Mouse (Mus musculus) urinary bladder, postnatal 14 days (tissue): Measurements from ENCODE around the gene Sf3b1.
"Not testable (repeated sequence)": the region's sequence is repeated elsewhere in the genome, so short reads cannot be mapped to it uniquely, and the experiment has no call there.

Experiments used
- DNase-seq: peaks from one replicate; pipeline ENCODE4 v3.0.0; 2021; ENCODE audit warnings: low spot score

Gene Sf3b1

DNA sequence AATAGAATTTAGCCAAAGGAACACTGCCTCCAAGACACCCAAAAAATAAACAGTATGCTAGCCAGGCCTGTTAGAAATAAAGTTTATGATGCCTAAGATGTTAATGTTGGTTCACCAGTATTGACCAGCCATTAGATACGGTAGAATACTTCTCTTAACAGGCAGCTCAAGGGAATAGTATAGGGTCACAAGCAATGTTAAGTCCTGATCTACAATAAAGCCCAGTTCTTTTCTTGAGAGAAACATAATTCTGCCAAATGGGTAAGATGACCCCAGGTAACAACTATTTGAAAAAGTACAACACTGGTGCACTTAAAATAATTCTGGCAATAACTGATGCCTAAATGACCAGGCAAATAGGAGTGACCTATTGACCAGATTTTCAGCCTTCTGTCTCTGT, 685 bp upstream of the Sf3b1 start:
- DNase-seq, result no peak

DNA sequence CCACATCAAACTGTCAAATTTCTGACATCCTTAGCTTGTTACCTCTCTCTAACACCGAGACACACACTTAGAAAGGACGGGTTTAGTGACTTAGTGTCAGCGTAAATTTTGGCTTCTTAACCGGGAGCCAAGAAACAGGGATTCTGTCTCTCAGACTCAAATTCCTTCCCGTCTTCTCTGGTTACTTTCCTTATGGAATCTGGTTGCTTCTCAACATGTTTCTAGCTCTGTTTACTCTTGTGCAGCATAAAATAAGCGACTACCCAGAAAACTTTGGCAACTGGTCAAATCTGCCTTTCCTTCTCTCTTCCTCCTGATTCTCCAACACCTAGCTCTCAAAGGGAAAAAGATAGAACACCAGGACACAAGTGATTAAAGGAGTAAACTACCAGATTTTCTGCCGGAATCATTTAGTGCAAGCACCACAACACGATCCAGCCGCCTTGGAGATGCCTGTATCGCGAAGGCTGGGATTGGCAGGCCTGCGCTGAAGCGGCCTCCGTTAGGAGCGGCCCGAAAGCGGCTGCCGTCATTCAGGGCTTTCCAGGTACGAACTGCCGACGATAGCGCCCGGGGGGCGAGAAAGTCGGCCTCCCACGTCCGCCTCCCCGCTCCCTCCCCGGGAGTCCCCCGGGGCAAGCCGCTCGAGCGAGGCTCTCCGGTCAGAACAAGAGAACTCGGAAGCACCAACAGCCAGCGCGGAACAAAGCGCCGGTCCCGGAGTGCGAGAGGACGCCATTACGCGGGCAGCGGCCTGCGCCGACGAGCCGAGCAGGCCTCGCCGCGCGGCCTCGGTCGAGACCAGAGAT, 633 bp downstream of the Sf3b1 start:
- no peak for DNase-seq

DNA sequence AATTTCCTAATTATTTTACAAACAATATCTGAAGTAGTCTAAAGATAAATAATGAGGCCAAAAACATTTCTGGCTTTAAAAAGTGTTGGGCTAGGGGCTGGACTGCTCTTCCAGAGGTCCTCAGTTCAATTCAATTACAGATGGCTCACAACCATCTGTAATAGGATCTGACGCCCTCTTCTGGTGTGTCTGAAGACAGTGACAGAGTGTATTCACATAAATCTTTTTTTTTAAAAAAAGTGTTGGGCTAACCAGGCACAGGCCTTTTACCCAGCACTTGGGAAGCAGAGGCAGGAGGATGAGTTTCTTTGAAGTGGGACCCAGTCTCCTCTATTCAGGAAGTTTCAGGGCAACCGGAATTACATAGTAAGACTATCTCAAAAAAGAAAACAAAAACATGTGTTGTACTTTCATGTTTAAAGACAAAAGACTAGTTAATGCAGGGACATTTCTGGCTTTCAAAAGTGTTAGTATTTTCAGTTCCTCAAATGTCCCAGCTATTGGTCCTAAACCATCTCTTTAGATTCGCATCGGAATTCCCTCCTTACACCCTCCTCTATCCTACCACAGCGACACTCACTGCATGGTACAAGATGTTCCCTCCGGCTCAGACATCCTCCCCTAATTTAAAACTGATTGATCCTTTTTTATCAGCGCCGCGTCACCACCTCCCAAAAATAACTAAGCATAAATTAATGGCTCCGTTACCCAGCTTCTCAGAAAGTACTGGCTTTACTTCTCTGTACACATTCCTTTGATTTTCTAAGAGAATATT, 1.4 kb downstream of the Sf3b1 start:
- DNase-seq, result no peak

DNA sequence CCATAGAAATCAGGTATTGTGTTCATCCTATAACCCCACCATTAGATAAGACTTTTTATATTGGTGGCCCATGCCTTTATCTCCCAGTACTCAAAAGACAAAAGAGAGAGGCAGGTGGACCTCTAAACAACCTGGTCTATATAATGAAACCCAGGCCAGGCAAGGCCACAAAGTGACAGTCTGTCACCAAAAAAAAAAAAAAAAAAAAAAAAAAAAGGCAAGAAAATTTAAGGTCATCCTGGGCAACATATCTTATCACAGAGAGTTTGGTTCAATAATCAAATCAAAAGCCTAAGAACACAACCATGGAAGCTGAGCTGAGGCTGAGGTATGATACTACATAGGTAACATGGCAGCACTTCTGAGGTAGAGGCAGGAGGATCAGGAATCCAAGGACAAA, 5.4 kb downstream of the Sf3b1 start:
- no peak for DNase-seq

DNA sequence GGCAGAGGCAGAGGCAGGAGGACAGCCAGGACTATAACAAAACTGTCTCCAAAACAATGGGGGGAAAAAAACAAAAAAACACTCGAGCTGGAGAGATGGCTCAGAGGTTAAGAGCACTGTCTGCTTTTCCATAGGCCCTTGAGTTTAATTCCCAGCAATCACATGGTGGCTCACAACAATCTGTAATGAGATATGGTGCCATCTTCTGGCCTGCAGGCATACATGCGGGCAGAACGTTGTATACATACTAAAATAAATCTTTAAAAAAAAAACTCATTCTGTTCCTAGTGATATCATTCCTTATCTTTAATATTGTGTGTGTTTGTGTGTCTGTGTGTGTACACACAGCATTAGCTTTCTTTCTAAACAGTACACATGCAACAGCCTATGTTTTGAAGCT, 14.8 kb downstream of the Sf3b1 start:
- no peak for DNase-seq

DNA sequence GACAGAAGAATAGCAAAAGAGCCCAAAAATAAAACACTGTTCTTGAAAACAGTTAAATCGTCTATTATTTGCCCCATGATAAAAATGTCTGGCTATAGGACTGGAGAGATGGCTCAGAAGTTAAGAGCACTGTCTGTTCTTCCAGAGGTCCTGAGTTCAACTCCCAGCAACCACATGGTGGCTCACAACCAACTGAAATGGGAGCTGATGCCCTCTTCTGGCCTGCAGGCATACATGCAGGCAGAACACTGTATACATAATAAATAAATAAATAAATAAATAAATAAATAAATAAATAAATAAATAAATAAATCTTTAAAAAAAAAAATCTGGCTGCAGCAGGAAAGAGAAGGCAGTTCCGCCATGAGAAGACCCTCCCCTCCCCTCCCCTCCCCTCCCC, 19.0 kb downstream of the Sf3b1 start:
- DNase-seq, result not testable (repeated sequence)

DNA sequence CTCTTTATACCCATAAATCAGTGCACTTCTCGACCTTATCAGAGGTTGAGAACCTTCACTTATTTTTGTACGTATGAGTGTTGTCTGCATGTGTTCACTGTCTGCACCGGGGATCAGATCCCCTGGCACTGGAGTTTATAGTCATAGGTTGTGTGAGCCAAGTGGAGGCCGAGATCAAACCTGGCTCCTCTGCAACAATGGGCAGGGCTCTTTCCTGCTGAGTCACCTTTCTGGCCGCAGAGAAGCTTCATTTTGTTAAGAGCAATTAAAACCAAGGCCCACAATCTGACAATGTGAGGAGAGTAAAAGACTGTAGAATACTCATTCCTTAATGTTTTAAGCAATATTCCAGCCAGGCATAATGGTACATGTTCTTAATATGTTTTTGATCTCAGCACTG, 33.7 kb downstream of the Sf3b1 start:
- no peak for DNase-seq

DNA sequence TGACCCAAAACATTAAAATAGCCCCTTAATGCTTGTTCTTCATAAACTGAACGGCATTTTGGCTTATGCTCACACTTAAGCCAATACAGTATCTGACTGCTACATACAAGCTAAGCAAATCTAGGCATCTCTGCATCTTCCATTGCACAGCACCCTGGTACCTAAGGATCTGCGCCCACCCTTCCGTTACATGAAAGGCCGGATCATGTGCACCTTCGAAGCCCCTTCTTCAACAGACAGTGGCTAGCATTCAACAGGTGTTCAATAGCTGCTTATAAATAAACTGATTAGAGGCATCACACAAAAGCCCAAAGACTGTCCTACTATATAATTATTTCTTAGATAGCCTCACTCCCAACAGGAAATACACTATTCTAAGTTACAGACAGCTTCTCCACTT, 41.0 kb downstream of the Sf3b1 start:
- no peak for DNase-seq

DNA sequence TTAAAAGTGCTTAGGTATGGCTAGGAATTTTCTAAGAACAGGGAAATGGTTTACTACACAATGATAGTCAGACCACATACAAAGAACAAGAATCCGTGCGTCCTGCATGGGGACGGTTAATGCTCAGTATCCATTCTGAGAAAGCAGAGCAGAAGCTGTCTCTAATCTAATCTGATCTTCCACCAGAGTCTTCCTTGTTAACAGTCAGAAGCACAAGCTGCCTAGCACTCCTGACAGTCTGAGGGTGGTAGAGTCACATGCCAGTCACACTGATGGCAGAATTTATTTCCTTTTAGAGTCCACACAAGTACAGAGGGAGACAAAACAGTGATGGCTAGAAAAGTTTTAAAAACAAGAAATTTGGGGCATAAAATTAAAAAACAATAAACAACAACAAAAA, 41.5 kb downstream of the Sf3b1 start:
- no peak for DNase-seq

DNA sequence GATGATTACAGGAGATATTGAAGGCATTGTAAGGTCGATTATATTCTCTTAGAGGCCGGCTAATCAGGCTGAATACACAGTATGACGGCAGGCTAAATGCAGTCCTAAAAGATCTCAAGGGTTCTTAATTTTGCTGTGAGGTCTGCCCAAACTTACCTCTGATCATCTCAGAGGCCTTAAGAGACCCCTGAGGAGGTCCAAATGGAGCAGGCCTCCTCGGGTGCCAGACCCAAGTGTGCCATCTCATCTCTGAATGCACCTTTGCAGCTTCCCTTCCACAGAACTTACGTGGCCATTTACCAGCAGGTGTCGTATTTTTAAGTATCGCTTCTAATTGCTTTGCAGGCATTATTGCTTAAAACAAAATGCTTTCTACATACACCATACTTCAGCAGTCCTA, 43.1 kb downstream of the Sf3b1 start:
- no peak for DNase-seq

DNA sequence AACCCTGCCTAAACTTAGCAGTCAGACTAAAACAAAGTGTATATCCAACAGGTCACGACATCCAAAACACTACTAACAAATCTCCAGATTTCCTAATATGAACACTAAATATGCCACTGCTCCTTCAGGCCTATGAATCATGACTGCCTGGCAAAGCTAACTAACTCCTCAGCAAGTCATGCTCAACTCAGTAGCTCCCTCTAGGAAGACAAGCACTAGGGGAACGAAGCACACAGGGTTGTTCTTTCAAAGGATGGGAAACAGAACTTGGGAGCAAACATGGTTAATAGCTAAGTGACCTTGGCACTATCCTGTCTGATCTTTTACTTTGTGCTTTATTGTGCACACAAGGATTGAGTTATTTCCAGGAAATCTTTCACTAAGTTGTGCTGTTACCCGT, 43.9 kb downstream of the Sf3b1 start:
- DNase-seq, result peak; percentile 16

DNA sequence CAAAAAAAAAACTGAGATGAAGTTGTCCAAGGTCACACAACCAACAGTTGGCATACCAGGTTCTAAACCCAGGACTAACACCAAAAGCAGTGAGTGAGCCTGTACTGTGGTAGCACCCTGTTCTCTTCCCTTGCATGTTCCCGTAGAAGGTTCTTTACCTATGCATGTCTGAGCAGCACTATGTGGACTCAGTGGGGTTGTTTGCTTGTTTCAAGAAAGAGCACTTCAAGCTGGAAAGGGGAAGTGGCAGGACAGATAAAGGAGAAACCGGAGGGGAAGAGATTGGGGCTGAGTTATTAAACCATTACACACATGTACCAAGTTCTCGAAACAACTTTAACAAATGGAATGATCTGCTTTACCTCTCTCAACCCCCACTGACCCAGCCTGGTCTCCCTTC, 44.6 kb downstream of the Sf3b1 start:
- DNase-seq, result no peak

DNA sequence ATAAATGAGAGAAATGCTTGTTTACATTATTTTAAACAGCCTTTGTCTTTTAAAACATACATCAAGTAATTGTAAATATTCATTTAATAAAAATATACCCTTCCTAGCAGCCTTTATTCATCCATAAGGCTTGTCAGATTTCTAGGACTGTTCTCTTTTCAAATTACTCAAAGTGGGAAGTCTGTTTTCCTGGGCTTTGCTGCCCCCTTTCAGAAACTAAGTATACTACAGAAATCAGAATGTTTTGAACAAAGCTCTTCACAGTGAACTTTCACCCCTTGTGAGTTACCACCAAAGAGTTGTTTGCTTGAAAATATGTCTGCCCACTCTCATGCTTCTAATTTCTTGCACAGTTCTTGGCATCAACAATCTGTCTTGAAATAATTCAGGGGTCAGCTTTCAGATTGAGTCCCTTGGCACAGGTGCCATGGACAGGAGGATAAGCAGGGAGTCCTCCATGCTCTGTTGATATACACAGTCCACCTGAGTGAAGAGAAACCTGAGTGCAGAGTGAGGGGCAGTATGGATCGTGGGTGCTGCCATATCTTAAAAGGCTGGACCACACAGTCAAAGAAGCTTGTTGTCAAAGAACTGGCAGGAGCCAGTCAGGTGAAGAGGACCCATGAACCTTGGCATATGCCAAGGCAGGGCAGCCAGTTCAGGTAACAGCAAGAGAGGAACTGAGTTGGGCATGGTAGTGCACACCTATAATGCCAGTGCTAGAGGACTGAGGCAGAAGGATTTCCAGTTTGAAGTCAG, 47.9 kb downstream of the Sf3b1 start:
- DNase-seq, result no peak

DNA sequence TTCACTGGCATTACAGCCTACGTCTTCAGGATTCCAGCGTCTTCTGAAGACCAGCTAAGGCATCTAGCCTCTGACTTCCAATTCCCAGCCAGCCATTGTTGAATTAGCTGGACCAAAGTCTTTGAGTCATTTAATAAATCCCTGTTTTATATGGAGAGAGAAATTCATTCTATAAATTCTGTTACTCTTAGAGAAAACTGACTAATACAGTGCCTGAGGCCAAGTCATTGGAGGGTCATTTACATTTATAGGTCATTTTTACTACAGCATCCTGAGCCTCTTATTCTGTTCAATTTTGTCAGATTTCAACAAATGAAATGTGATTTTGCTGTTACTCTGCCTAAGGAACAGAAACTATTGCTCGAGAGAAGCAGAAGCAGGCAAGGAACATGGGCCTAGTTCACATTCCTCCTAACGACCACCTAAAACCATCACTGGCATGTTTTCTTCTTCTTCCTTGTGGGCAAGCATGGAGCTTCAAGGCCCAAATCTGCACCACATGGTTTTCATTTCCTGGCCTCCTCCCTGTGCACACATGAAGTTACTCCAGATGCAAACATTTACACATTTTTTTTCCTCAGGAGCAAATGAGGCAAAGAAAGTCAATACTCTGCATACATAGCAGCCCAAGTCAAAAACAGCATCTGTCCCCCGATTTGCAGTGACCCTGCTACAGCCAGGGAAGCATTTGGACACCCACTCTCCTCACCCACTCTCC, 55.4 kb downstream of the Sf3b1 start:
- no peak for DNase-seq

DNA sequence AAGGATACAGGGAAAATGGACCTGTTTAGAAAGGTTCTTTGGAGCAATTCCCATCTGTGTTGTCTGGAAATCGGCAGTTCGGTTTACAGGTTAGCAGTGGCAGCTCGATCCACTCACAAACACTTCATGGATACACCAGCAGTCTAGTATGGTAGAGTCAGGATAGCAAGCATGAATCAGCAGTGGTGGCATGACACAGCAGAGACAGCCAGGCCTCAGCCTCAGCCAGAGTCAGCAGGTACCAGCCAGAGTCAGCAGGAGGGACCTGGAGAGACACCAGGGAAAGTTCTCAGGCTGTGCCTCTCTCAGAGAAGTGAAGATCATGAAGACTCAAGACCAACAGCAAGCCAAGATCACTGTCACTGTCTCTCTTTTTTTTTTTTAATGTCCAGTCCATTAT, 60.4 kb downstream of the Sf3b1 start:
- no peak for DNase-seq

DNA sequence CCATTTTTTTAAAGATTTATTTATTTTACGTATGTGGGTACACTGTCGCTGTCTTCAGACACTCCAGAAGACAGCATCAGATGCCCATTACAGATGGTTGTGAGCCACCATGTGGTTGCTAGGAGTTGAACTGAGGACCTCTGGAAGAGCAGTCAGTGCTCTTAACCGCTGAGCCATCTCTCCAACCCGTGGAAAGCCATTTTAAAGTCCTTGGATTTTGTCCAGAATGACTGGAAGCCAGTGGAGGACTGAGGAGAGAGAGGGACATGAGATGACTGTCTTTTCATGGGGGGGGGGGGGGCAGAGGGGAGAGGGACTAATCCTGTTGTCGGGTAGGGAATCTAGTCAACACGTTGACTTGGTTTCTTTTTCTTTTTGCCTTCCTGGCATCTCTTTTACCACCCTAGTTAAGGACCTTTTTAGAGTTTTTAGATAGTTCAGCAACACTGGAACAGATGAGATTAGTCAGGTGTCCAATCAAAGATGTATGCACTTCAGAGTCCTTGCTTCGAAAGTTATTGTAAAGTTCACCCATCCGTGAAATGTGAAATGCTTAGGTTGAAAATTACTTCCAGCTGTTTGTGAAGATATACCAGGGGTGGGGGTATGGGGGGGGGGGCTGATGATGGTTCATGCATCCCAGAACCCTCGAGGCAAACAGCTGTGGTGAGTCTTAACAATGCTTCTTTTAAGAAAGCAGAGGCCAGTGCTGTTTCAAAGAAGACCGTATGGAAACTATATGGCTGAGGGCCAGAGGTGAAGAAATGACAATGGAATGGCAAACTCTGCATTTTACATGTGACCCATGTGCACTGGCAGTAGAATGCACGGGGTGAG, 61.9 kb downstream of the Sf3b1 start:
- no peak for DNase-seq

DNA sequence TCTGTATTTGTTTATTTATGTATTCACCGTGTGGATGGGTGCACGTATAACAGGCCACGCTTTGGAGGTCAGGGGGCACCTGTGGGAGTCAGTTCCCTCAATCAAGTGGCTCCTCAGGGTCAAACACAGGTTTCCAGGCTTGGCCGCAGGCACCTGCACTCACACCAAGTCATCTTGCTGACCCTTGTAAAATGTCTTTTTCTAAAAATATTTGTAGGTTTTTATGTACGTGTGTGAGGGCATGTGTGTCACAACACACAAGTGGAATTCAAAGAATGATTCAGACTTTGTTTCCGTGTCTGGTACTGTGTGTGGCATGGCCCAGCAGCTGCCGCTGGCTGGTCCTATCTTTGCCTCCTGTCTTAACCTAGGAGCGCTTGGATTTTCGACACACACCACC, 65.6 kb downstream of the Sf3b1 start:
- DNase-seq, result no peak

DNA sequence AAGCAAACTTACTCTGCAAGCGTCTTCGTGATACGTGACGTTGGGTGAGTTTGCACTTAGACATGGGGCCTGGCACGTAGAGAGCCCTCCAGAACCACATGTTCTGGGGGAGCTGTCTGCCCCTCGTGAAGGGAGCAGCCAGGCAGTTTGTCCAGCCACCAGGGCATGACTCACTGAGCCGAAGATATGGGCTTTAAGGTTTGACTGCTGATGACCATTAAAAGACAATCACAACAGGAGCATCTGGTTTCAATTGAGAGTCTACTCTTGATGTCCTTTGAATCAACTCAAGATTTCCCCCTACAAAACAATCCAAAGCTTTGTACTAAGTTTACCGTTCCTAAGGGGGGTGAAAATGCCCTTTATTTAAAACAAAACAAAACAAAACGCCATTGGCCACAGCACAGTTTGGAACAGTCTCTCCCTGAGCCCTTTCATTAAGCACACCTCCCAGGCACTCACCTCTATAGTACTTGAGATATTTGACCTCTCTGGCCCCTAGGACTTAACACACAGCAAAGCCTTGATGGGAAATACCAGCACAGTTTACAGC, 66.6 kb downstream of the Sf3b1 start:
- DNase-seq, result no peak

DNA sequence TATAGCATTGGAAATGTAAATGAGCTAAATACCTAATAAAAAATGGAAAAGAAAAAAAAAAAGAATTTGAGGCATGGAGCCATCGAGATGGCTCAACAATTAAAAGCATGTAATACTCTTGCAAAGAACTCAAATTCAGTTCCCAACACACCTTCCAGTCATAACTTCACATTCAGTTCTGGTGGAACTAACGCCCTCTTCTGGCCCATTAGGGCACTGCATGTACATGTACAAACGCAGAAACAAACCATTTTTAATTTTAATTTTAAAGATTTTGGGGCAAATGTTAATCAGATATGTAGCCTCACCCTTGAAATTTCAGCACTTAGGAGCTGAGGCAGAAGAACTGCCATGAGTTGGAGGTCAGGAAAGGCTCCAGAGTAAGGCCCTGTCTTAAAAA, 68.8 kb downstream of the Sf3b1 start:
- DNase-seq, result no peak

DNA sequence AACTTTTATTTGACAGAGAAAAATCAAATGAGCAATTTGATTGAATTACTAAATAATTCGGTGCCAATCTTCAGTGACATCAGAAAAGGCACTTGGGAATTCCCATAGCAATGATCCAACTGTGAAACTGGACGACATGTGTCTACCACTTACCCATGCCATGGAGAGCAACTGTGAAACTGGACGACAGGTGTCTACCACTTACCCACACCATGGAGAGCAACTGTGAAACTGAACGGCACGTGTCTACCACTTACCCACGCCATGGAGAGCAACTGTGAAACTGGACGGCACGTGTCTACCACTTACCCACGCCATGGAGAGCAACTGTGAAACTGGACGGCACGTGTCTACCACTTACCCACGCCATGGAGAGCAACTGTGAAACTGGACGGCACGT, 70.3 kb downstream of the Sf3b1 start:
- DNase-seq, result not testable (repeated sequence)

DNA sequence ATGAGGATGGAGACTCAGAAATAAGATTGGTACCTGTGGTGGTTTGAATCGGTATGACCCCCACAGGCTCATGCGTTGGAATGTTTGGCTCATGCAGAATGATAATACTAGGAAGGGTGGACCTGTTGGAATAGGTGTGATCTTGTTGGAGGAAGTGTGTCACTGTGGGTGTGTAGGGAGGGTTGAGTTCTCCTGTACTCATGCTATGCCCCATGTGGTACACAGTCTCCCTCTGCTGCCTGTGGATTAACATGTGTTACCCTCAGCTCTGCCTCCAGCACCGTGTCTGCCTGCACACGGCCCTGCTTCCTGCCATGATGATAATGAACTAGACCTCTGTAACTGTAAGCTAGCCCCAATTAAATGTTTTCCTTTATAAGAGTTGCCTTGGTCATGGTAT, 72.4 kb downstream of the Sf3b1 start:
- no peak for DNase-seq
